Mouse (Mus musculus) heart, embryonic 12.5 days (tissue): Measurements from ENCODE around the gene Gdf7. TPM values are rescaled to one million over a fixed set of nuclear protein-coding genes. Genes with fewer than 3 reads are reported as not detected.

ENCODE experiments used
- ATAC-seq: fragments of 200-750 bp; cut with Nextera tagmentation; 2 replicates; pipeline ENCODE4 v1.8.0; 2017; ENCODE audit warnings: moderate TSS enrichment, moderate library complexity; ENCODE audit not compliant: insufficient number of reproducible peaks, low FRiP score
- H3K27ac ChIP-seq: fragments of 300-500 bp; sonication (generic); 2 replicates; pipeline ENCODE4 v1.5.1; 2016; ENCODE audit warnings: mild to moderate bottlenecking, moderate library complexity; ENCODE audit not compliant: poor library complexity, severe bottlenecking
- H3K27me3 ChIP-seq: fragments of 300-500 bp; sonication (generic); replicated peaks from 2 replicates; pipeline ENCODE4 v1.6.1; 2016; ENCODE audit warnings: mild to moderate bottlenecking, moderate library complexity
- H3K36me3 ChIP-seq: fragments of 300-500 bp; sonication (generic); 2 replicates; pipeline ENCODE4 v1.6.1; 2016; ENCODE audit warnings: mild to moderate bottlenecking, moderate library complexity
- H3K4me1 ChIP-seq: fragments of 300-500 bp; sonication (generic); replicated peaks from 2 replicates; pipeline ENCODE4 v1.6.1; 2016; ENCODE audit warnings: mild to moderate bottlenecking
- H3K4me2 ChIP-seq: fragments of 300-500 bp; sonication (generic); 2 replicates; pipeline ENCODE4 v1.6.1; 2016; ENCODE audit warnings: mild to moderate bottlenecking, moderate library complexity
- H3K4me3 ChIP-seq: fragments of 300-500 bp; sonication (generic); 2 replicates; pipeline ENCODE4 v1.5.1; 2016; ENCODE audit warnings: mild to moderate bottlenecking
- H3K9ac ChIP-seq: fragments of 300-500 bp; sonication (generic); 2 replicates; pipeline ENCODE4 v1.6.1; 2016; ENCODE audit warnings: mild to moderate bottlenecking, moderate library complexity
- H3K9me3 ChIP-seq: fragments of 300-500 bp; sonication (generic); replicated peaks from 2 replicates; pipeline ENCODE4 v1.6.1; 2016; ENCODE audit warnings: mild to moderate bottlenecking, moderate library complexity
- WGBS: fragments of 180-500 bp; shearing (Covaris S2); methylation state at CpG from one replicate; pipeline ENCODE4 v1.1.7; 2016; 5-methylcytosine and 5-hydroxymethylcytosine counted together
- polyA plus RNA-seq: library from polyadenylated mRNA; unstranded; fragments of >200 nt; fragmentation: Nextera tagmentation; extraction: Ambion mirVana; gene quantifications from 2 replicates; pipeline ENCODE4 v1.2.1, GENCODE M21; 2016

Gdf7 gene
- polyA plus RNA-seq, 1 experiment from 2014 or later: 0.24 TPM

DNA sequence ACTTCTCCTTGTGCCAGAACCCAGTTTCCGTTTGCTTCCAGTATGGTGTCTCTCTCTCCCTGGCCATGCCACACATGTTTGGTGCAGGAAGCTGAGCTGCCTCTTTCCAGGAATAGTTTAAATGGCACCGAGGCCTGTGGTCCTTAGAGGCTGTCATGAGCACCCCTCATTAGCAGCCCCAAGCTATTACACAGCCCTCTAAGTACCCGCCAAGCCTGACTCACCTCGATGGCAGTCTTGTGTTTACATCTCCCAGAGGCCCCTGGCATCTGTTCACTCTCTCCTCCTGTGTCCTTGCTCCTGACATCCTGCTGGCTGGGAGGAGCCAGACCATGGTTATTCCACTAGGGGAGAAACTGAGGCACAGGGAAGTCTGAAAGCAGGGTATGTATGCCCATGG is 36.7 kb upstream of the Gdf7 start:
- peaks cover 45% of the 10 kb centered on the region for H3K4me1 ChIP-seq
- ATAC-seq: no peak; the same call in 1 of the 2 replicates
- H3K36me3 ChIP-seq: peaks cover 59% of the 10 kb centered on the region
- WGBS: 33% methylated on average over 4 of the region's 4 CpGs
- H3K9me3 ChIP-seq: no peaks in the 10 kb centered on the region
- H3K4me2 ChIP-seq: no peak overlapping the region
- H3K27me3 ChIP-seq: no peaks in the 10 kb centered on the region
- no peak overlapping the region for H3K9ac ChIP-seq
- no peak overlapping the region for H3K4me3 ChIP-seq
- peak overlapping the region; percentile 58 for H3K27ac ChIP-seq

DNA sequence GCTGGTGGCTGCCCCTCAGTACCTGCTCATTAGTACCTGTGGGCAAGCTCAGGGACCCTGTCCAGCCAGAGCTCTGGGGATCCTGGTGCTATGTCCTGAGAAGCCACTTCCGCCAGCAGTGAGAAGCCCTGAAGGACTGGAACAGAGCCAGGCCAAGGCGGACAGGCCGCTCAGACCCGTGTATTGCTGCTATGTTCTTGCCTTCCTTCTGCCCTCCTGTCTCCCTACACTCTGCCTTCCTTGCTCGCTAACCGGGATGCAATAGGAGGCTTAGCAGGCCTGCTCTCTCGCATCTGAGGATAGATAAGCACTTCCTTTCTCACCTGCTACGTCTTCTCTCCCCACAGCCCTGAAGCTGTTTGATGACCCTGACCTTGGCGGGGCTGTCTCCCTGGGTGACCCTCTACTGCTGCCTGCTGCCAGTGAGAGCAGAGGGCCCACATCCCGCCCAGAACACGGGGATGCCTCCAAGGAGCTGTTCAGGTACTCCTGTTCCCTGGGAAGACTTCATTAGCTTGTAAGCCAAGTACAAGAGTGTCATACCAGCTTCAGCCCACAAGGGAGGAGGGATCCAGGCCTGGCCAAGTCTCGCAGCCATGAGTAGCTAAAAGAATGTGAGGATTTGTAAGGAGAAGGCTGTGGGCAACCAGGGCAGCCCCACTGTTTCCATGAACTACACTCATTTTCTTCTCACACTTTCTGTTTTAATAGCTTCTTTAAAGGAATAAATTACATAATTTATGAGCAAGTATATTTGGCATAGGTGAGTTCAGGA is 35.7 kb upstream of the Gdf7 start:
- Histone ChIP-seq H3K9ac (no peak overlapping the region), H3K4me3 (no peak overlapping the region), H3K27me3 (no peaks in the 10 kb centered on the region), H3K9me3 (no peaks in the 10 kb centered on the region), H3K27ac (no peak overlapping the region), H3K4me2 (no peak overlapping the region), H3K4me1 (peaks cover 48% of the 10 kb centered on the region), H3K36me3 (peaks cover 49% of the 10 kb centered on the region)
- WGBS: 52% methylated on average over 12 of the region's 12 CpGs
- ATAC-seq: no peak

DNA sequence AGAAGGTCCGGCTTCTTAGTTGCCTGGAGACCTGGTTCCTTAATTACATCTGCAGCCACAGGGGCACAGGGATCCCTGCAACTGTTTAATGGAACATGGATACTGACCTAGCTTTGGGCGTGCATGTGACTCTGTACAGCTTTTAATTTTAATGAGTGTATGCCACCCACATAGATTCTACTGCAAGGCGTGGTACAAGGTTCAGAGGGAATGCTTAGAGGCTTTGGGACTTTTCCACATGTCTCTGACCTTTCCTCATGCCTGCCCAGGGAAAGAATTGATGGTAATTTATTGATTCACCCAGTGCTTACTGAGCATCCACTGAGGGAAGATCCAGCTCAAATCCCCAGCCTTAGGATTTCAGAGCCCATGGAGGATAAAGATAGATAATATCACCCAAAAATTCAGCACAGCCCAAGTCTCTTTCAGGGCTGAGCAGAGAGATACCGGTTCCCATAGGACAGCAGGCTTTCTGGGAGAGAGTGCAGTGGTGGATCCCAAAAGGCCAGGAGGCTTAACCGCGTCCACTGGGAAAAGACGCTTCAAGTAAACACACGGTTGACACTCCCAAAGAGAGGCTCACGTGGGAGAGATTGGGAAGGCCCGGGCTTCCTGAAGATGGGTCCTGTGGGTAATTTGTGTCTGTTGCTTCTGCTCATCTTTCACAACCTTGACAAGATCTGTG is 35.0 kb upstream of the Gdf7 start:
- WGBS: 83% methylated on average over 10 of the region's 10 CpGs
- Histone ChIP-seq H3K4me1 (peaks cover 55% of the 10 kb centered on the region), H3K4me2 (no peak overlapping the region), H3K9me3 (no peaks in the 10 kb centered on the region), H3K36me3 (peaks cover 42% of the 10 kb centered on the region), H3K4me3 (no peak overlapping the region), H3K27ac (no peak overlapping the region), H3K9ac (no peak overlapping the region), H3K27me3 (no peaks in the 10 kb centered on the region)
- ATAC-seq: no peak

DNA sequence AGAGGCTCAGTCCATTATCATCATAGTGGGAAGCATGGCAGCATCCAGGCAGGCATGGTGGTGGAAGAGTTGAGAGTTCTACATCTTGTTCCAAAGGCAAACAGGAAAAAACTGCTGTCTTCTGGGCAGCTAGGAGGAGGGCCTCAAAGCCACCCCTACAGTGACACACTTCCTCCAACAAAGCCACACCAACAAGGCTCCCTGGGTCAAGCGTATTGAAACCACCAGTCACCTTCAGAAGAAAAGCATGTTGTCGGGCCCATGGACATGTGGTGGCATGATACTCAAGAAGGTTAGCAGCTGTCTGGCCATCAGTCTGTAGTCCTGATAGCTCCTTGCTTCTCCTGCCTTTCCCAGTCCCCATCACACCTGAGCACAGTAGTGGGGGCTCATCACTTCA is 33.7 kb upstream of the Gdf7 start:
- H3K27ac ChIP-seq: no peak overlapping the region
- no peaks in the 10 kb centered on the region for H3K9me3 ChIP-seq
- no peak overlapping the region for H3K9ac ChIP-seq
- peaks cover 34% of the 10 kb centered on the region for H3K36me3 ChIP-seq
- WGBS: 95% methylated on average over 2 of the region's 2 CpGs
- H3K27me3 ChIP-seq: no peaks in the 10 kb centered on the region
- ATAC-seq: no peak
- no peak overlapping the region for H3K4me3 ChIP-seq
- peaks cover 63% of the 10 kb centered on the region for H3K4me1 ChIP-seq
- no peak overlapping the region for H3K4me2 ChIP-seq

DNA sequence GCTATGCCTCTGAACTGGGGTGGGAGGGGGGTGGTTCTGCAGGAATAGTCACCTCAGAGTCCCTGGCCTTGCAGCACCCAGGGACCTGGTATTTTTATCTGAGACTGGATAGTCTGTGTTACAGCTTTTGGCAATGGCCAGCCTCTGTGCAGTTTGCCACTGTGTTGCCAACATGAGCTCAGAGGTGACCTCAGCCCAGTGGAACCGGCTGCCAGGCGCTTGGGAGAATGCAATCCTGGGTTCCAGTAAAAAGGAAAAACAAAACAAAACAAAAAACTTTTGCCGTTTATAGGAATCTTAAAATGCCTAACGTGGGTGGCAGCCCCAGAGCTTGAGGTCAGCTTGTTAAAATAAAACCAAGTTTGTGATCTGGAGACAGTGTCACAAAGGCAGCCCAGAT is 32.5 kb upstream of the Gdf7 start:
- Histone ChIP-seq H3K27ac (no peak overlapping the region), H3K36me3 (peaks cover 33% of the 10 kb centered on the region), H3K27me3 (no peaks in the 10 kb centered on the region), H3K4me3 (no peak overlapping the region), H3K4me1 (peaks cover 55% of the 10 kb centered on the region), H3K4me2 (no peak overlapping the region), H3K9ac (no peak overlapping the region), H3K9me3 (no peaks in the 10 kb centered on the region)
- no peak for ATAC-seq
- WGBS: 76% methylated on average over 4 of the region's 4 CpGs

DNA sequence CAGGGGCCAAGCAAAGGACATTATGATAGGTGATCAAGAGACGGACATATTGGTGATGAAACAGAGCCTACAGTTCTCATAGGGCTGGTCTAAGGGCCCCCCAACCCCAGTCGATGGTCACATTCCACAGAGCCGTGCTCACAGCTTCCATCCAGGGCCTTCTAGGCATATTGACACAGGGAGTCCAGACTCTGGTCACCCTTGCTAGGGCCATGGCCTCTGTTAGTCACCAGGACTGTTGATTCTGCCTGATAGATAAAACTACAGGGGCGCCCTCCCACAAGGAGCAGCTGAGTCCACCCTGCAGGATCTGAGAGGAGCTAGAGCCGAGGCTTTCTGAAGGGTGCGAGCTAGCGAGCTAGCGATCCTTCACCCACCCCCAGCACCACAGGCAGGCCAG is 31.9 kb upstream of the Gdf7 start:
- Histone ChIP-seq H3K4me1 (peaks cover 48% of the 10 kb centered on the region), H3K27ac (no peak overlapping the region), H3K27me3 (no peaks in the 10 kb centered on the region), H3K36me3 (peaks cover 38% of the 10 kb centered on the region), H3K4me3 (no peak overlapping the region), H3K4me2 (no peak overlapping the region), H3K9ac (no peak overlapping the region), H3K9me3 (no peaks in the 10 kb centered on the region)
- no peak for ATAC-seq
- WGBS: 70% methylated on average over 8 of the region's 8 CpGs

DNA sequence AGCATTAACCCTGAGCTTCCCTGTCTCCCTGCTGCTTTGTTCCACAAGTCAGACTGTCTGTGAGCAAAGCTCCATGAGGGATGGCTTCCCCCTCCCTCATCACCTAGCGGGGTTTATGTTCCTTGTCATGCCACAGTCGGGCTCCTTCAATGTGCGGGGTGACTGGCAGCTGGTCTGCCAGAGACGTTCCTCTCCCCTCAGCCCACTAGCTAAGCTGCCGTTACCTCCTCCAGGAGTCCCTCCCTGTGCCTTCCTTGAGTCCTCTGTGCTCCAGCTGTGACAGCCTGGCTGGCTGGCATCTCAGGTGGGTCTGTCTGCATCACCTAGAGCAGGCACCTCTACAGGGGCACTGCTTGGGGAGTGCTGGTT is 30.4 kb upstream of the Gdf7 start:
- Histone ChIP-seq H3K9me3 (no peaks in the 10 kb centered on the region), H3K4me3 (no peak overlapping the region), H3K4me1 (peaks cover 39% of the 10 kb centered on the region), H3K27me3 (no peaks in the 10 kb centered on the region), H3K36me3 (peaks cover 38% of the 10 kb centered on the region), H3K9ac (no peak overlapping the region), H3K27ac (no peak overlapping the region), H3K4me2 (no peak overlapping the region)
- 63% methylated on average over 5 of the region's 5 CpGs for WGBS
- ATAC-seq: no peak

DNA sequence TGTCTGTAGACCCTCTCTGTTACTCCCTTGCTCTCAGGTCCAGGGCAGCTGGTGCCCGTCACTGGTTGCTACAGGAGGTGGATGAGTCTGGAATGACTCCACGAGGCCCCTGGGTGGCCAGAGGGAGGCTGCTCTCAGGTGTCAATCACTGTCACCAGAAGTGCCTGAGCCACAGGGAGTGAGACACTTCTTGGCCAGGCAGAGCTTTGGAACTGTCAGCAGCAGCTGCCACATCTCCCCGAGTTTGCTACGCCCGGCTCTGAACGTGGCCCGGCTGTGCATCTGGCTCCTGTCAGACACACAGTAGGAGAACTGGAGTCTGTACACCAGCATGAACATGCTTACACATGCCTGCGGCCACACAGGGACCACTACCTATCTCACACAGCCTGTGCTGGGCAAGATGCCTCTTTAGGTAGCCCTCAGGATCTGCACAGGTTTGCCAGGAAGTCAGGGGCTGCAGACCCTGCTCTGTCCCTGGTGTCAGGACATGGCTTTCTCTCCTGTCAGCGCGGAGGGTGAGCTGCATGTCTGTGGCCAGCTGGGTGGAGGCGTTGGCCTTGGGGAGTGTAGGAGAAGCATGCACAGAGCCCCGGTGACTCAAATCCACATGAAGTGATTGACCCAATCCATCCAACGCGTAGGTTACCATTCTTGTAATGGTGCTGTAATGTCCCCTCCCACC is 29.9 kb upstream of the Gdf7 start:
- 33% methylated on average over 14 of the region's 14 CpGs for WGBS
- Histone ChIP-seq H3K27me3 (no peaks in the 10 kb centered on the region), H3K9ac (no peak overlapping the region), H3K4me1 (peaks cover 40% of the 10 kb centered on the region), H3K4me3 (no peak overlapping the region), H3K9me3 (no peaks in the 10 kb centered on the region), H3K4me2 (no peak overlapping the region), H3K27ac (peak overlapping the region; percentile 33; the same call in 1 of the 2 replicates), H3K36me3 (peaks cover 34% of the 10 kb centered on the region)
- ATAC-seq: peak; percentile 51; the same call in 1 of the 2 replicates

DNA sequence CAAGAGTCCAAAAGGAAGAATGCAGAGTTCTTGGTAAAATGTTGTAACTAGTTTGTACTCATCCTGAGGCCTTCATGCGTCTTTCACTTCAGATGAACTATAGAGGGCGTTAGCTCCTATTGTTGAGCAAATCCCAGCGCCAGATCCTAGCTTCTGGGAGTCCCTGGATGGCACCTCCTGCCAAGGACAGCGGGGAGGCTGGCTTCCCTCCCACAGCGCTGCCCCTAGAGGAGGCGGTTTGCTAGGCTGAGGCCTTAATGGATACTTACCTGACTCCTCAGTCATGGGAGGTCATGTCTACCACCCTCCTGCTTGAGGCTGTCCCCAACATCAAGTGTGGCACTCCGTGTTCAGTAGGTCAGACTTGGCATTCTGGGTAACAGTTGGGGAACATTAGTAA is 27.5 kb upstream of the Gdf7 start:
- H3K27me3 ChIP-seq: no peaks in the 10 kb centered on the region
- H3K4me2 ChIP-seq: no peak overlapping the region
- no peaks in the 10 kb centered on the region for H3K9me3 ChIP-seq
- peaks cover 39% of the 10 kb centered on the region for H3K4me1 ChIP-seq
- no peak overlapping the region for H3K4me3 ChIP-seq
- no peak overlapping the region for H3K27ac ChIP-seq
- H3K36me3 ChIP-seq: peaks cover 22% of the 10 kb centered on the region
- no peak overlapping the region for H3K9ac ChIP-seq
- ATAC-seq: no peak
- 88% methylated on average over 7 of the region's 7 CpGs for WGBS

DNA sequence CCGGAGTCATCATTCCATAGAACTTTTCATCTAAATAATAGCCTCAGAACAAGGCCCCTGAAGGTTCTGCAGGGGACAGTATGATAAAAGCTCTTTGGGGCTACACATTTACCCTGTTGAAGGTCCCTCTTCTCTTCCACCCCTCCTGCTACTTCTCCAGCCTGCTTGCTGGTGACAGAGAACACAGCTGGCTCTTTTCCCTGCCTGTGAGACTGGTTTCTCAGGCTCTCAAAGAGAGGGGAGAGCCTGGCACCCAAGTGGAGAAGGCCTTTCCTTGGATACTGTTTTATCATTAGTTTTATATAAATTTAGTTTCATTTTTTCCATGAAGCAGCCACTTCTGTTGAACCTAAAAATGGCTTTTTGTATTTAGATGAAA is 25.9 kb upstream of the Gdf7 start:
- 88% methylated on average over 1 of the region's 1 CpGs for WGBS
- Histone ChIP-seq H3K4me2 (no peak overlapping the region), H3K4me1 (peaks cover 29% of the 10 kb centered on the region), H3K36me3 (peaks cover 35% of the 10 kb centered on the region), H3K9me3 (no peaks in the 10 kb centered on the region), H3K4me3 (no peak overlapping the region), H3K27me3 (no peaks in the 10 kb centered on the region), H3K9ac (peak overlapping the region; percentile 10; the same call in 1 of the 2 replicates), H3K27ac (0 out of 2 replicates have a peak overlapping the region, but pooled peaks have one; percentile 9)
- ATAC-seq: no peak
